Mouse (Mus musculus): ENCODE measurements around the gene Padi4. TPM values are rescaled to one million over a fixed set of nuclear protein-coding genes. Genes with fewer than 3 reads are reported as not detected.

The Padi4 gene
- total RNA-seq, 1 experiment = 2.1 TPM

DNA sequence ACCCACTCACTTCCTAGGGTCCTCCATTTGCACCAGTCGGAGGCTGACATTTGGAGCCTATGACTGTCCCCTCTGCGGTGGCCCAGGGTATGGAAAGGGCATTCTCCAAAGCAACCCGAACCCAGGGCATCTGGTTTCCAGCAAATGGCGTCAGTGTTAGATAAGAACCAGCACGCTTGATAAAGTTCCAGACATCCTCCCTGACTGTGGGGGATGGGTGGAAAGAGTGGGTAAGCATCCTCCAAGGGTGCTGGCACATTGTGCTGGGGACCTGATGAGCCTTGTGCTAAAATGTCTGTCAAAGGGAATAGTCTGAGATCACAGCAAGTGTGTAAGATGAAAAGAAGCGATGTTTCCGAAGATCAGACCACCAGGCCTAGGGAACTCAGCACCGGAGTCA lies 38.2 kb upstream of the Padi4 start:
- H3K4me3 ChIP-seq (ENCODE audit: insufficient read depth in 1 of 2, low read depth in 1 of 2, low read length in 2 of 2, poor library complexity in 1 of 2, severe bottlenecking in 1 of 2) = no peak overlapping the region
- DNase-seq (ENCODE audit: low read depth, low spot score) = no peak
- H3K9me3 ChIP-seq (ENCODE audit: control insufficient read depth, insufficient read depth, low read depth, low read length) = no peaks in the 10 kb centered on the region
- in situ Hi-C loops (cut with MboI; ENCODE audit: low sequenced_read_pairs in 2 of 2, unreplicated experiment in 2 of 2) = no loop called here
- peak overlapping the region; percentile 21; the same call in 1 of the 2 replicates for H3K9ac ChIP-seq (ENCODE audit: insufficient read depth, low read depth, low read length, poor library complexity, severe bottlenecking)
- H3K36me3 ChIP-seq (ENCODE audit: control insufficient read depth, insufficient read depth, low read length, poor library complexity, severe bottlenecking) = no peaks in the 10 kb centered on the region
- peaks cover 0 to 31% of the 10 kb centered on the region in 2 experiments; a peak in 2 of 4 replicates for H3K4me1 ChIP-seq (ENCODE audit: control insufficient read depth in 2 of 2, insufficient read depth in 2 of 2, low read length in 2 of 2, poor library complexity in 1 of 2)
- TF ChIP-seq CHD2 (IDR thresholded peaks at IDR 0.05; ENCODE audit: low read depth, low read length) = no peak
- TF ChIP-seq HCFC1 (IDR thresholded peaks at IDR 0.05; ENCODE audit: borderline replicate concordance, insufficient read depth, low read length) = no peak
- no peak for TF ChIP-seq ZC3H11A (IDR thresholded peaks at IDR 0.05; ENCODE audit: borderline replicate concordance, low read depth, low read length)
- no peak for TF ChIP-seq ZNF384 (IDR thresholded peaks at IDR 0.05; ENCODE audit: low read depth, low read length)
- TF ChIP-seq MAFK (IDR thresholded peaks at IDR 0.05; ENCODE audit: insufficient read depth, low read depth, low read length) = no peak
- no peak overlapping the region for H3K27ac ChIP-seq (ENCODE audit: insufficient read depth, low read depth, low read length, poor library complexity, severe bottlenecking)

DNA sequence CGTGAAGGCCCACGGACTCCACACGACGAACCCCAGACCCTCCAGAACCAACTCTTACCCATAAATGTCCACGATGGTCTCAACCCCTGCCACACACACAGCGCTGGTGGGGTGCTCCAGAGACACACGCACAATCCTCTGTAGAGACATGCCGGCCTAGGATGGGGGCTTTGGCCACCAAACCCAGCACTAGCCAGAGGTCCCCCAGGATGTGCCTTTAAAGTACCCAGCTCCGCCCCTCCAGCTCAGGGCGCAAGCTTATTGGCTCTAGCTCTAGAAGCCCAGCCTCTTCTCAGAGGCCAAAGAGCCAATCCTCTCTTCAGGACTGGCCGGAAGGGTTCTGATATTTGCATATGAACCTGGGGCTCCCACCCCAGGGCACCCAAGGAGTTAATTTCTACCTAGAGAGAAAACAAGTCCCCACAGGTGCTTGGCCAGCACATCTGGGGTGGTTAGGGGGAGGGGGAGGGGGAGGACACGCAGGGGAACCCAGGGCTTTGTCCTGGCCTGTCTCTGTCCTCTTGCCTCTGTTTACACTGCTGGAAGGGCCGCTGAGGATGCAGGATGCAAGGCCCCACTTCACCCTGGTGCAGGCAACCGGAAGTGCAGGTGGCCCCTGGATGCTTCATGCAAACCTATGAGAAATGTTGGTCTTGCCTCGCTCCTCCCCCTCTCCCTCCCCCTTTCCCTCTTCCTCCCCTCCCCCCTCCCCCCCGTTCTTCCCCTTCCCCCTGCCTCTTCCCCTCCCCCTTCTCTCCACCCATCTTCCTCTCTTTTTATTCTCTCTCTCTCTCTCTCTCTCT lies 36.6 kb upstream of the Padi4 start, which contains the start of gene Padi3:
Gene Padi3, minus strand, starts transcription at position 191 of the 803 bp plus-strand sequence.
- Histone ChIP-seq H3K27ac (ENCODE audit: insufficient read depth, low read depth, low read length, poor library complexity, severe bottlenecking) (no peak within 1 kb of the TSS), H3K4me1 (ENCODE audit: control insufficient read depth in 2 of 2, insufficient read depth in 2 of 2, low read length in 2 of 2, poor library complexity in 1 of 2) (peaks cover 0 to 23% of the 10 kb centered on the region in 2 experiments; a peak in 2 of 4 replicates), H3K9me3 (ENCODE audit: control insufficient read depth, insufficient read depth, low read depth, low read length) (no peaks in the 10 kb centered on the region), H3K4me3 (ENCODE audit: insufficient read depth in 1 of 2, low read depth in 1 of 2, low read length in 2 of 2, poor library complexity in 1 of 2, severe bottlenecking in 1 of 2) (peak within 1 kb of the TSS; percentile 15 to 39; a peak in 2 of 4 replicates), H3K36me3 (ENCODE audit: control insufficient read depth, insufficient read depth, low read length, poor library complexity, severe bottlenecking) (no peaks in the 10 kb centered on the region), H3K9ac (ENCODE audit: insufficient read depth, low read depth, low read length, poor library complexity, severe bottlenecking) (no peak within 1 kb of the TSS)
- TF ChIP-seq HCFC1 (IDR thresholded peaks at IDR 0.05; ENCODE audit: borderline replicate concordance, insufficient read depth, low read length) (no peak), CHD2 (IDR thresholded peaks at IDR 0.05; ENCODE audit: low read depth, low read length) (no peak), ZC3H11A (IDR thresholded peaks at IDR 0.05; ENCODE audit: borderline replicate concordance, low read depth, low read length) (no peak), MAFK (IDR thresholded peaks at IDR 0.05; ENCODE audit: insufficient read depth, low read depth, low read length) (no peak), ZNF384 (IDR thresholded peaks at IDR 0.05; ENCODE audit: low read depth, low read length) (no peak)
- in situ Hi-C loops (cut with MboI; ENCODE audit: low sequenced_read_pairs in 2 of 2, unreplicated experiment in 2 of 2) = no loop called here
- DNase-seq (ENCODE audit: low read depth, low spot score) = no peak

GRCm38 (mm10) chr4:140809118-140809517 lies 35.1 kb upstream of the Padi4 start:
- no peaks in the 10 kb centered on the region for H3K9me3 ChIP-seq (ENCODE audit: control insufficient read depth, insufficient read depth, low read depth, low read length)
- peaks cover 0 to 20% of the 10 kb centered on the region in 2 experiments; a peak in 2 of 4 replicates for H3K4me1 ChIP-seq (ENCODE audit: control insufficient read depth in 2 of 2, insufficient read depth in 2 of 2, low read length in 2 of 2, poor library complexity in 1 of 2)
- TF ChIP-seq ZC3H11A (IDR thresholded peaks at IDR 0.05; ENCODE audit: borderline replicate concordance, low read depth, low read length) (no peak), MAFK (IDR thresholded peaks at IDR 0.05; ENCODE audit: insufficient read depth, low read depth, low read length) (no peak), HCFC1 (IDR thresholded peaks at IDR 0.05; ENCODE audit: borderline replicate concordance, insufficient read depth, low read length) (no peak), ZNF384 (IDR thresholded peaks at IDR 0.05; ENCODE audit: low read depth, low read length) (no peak), CHD2 (IDR thresholded peaks at IDR 0.05; ENCODE audit: low read depth, low read length) (no peak)
- no peak overlapping the region for H3K4me3 ChIP-seq (ENCODE audit: insufficient read depth in 1 of 2, low read depth in 1 of 2, low read length in 2 of 2, poor library complexity in 1 of 2, severe bottlenecking in 1 of 2)
- H3K36me3 ChIP-seq (ENCODE audit: control insufficient read depth, insufficient read depth, low read length, poor library complexity, severe bottlenecking) = no peaks in the 10 kb centered on the region
- in situ Hi-C loops (cut with MboI; ENCODE audit: low sequenced_read_pairs in 2 of 2, unreplicated experiment in 2 of 2) = no loop called here
- DNase-seq (ENCODE audit: low read depth, low spot score) = no peak
- H3K27ac ChIP-seq (ENCODE audit: insufficient read depth, low read depth, low read length, poor library complexity, severe bottlenecking) = no peak overlapping the region
- no peak overlapping the region for H3K9ac ChIP-seq (ENCODE audit: insufficient read depth, low read depth, low read length, poor library complexity, severe bottlenecking)

DNA sequence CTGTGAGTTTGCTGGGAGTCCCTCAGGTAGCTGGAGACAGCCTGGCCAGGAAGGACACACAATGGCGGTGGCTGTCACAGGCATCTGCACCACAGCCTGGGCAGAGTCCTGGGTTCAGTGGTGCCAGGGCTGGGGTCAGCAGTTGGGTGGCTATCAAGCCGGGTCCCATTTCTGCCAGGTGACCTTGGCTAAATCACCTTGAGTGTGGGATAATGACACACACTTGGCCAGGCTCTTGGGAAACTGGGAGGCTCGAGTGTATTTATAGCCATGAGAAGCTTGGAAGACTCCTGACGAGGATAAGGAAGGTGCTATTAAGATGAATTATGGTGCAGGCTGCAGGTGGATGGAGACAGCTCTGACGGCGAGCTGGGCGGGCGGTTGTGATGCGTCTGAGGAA lies 30.6 kb upstream of the Padi4 start:
- in situ Hi-C loops (cut with MboI; ENCODE audit: low sequenced_read_pairs in 2 of 2, unreplicated experiment in 2 of 2) = no loop called here
- no peaks in the 10 kb centered on the region for H3K36me3 ChIP-seq (ENCODE audit: control insufficient read depth, insufficient read depth, low read length, poor library complexity, severe bottlenecking)
- DNase-seq (ENCODE audit: low read depth, low spot score) = no peak
- no peak overlapping the region for H3K4me3 ChIP-seq (ENCODE audit: insufficient read depth in 1 of 2, low read depth in 1 of 2, low read length in 2 of 2, poor library complexity in 1 of 2, severe bottlenecking in 1 of 2)
- H3K9ac ChIP-seq (ENCODE audit: insufficient read depth, low read depth, low read length, poor library complexity, severe bottlenecking) = no peak overlapping the region
- no peak overlapping the region for H3K27ac ChIP-seq (ENCODE audit: insufficient read depth, low read depth, low read length, poor library complexity, severe bottlenecking)
- TF ChIP-seq CHD2 (IDR thresholded peaks at IDR 0.05; ENCODE audit: low read depth, low read length) = no peak
- no peak for TF ChIP-seq HCFC1 (IDR thresholded peaks at IDR 0.05; ENCODE audit: borderline replicate concordance, insufficient read depth, low read length)
- TF ChIP-seq ZNF384 (IDR thresholded peaks at IDR 0.05; ENCODE audit: low read depth, low read length) = no peak
- no peak for TF ChIP-seq MAFK (IDR thresholded peaks at IDR 0.05; ENCODE audit: insufficient read depth, low read depth, low read length)
- H3K9me3 ChIP-seq (ENCODE audit: control insufficient read depth, insufficient read depth, low read depth, low read length) = no peaks in the 10 kb centered on the region
- no peaks in the 10 kb centered on the region for H3K4me1 ChIP-seq (ENCODE audit: control insufficient read depth in 2 of 2, insufficient read depth in 2 of 2, low read length in 2 of 2, poor library complexity in 1 of 2)
